Mouse (Mus musculus): ENCODE measurements around the gene Gm29666. TPM values are rescaled to one million over a fixed set of nuclear protein-coding genes. Genes with fewer than 3 reads are reported as not detected.

The Gm29666 gene
- polyA plus RNA-seq, 1 experiment from 2014 or later, result 0.90 TPM

DNA sequence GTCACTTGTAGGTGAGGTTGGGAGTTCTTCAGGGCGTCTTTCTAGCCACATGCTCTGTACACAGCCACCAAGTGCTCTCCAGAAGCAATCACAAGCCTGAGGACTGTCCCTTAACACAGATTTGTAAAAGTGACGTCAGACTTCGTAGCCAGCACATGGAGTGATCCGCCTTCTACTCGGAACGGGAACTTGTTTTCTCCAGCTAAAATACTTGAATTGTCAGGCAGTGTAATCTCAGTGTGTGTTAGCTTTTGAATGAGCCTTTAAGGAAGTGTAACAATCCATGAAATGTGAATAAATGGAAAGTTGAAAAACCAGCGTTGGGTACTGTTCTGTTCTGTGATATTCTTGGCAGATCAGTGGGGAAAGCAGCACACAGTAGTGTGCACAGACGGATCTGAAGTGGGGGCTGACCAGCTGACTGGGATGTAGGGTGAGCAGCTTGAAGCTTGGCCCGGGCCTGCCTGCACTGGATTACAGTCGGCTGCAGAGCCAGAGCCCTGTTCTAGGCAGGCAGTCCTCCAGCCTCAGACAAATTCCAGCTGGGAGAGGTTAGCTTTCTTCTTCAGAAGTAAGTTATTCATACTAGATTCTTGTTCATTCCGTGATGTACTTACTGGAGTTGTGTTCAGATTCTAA lies 22.9 kb upstream of the Gm29666 start:
- no peak overlapping the region for H3K4me3 ChIP-seq
- H3K9me3 ChIP-seq, result no peaks in the 10 kb centered on the region
- H3K4me1 ChIP-seq, result no peaks in the 10 kb centered on the region
- WGBS, result 72% methylated on average over 11 of the region's 11 CpGs
- H3K9ac ChIP-seq, result no peak overlapping the region
- no peak for ATAC-seq (ENCODE audit: low FRiP score, low read depth)
- H3K36me3 ChIP-seq, result peaks cover 47% of the 10 kb centered on the region
- H3K4me2 ChIP-seq (replicated peaks), result no peak overlapping the region
- no peak overlapping the region for H3K27ac ChIP-seq
- H3K27me3 ChIP-seq (replicated peaks), result no peaks in the 10 kb centered on the region

GRCm38 (mm10) chr15:84940102-84940501 lies 20.3 kb upstream of the Gm29666 start:
- H3K27ac ChIP-seq, result no peak overlapping the region
- no peak overlapping the region for H3K9ac ChIP-seq
- no peak for ATAC-seq (ENCODE audit: low FRiP score, low read depth)
- WGBS, result 80% methylated on average over 12 of the region's 12 CpGs
- peaks cover 67% of the 10 kb centered on the region for H3K36me3 ChIP-seq
- H3K4me3 ChIP-seq, result no peak overlapping the region
- no peaks in the 10 kb centered on the region for H3K9me3 ChIP-seq
- no peaks in the 10 kb centered on the region for H3K4me1 ChIP-seq
- no peak overlapping the region for H3K4me2 ChIP-seq (replicated peaks)
- no peaks in the 10 kb centered on the region for H3K27me3 ChIP-seq (replicated peaks)

GRCm38 (mm10) chr15:84934901-84935300 lies 15.1 kb upstream of the Gm29666 start:
- WGBS, result 93% methylated on average over 16 of the region's 16 CpGs
- H3K4me3 ChIP-seq, result no peak overlapping the region
- no peaks in the 10 kb centered on the region for H3K9me3 ChIP-seq
- peaks cover 99% of the 10 kb centered on the region for H3K36me3 ChIP-seq
- no peaks in the 10 kb centered on the region for H3K4me1 ChIP-seq
- H3K9ac ChIP-seq, result no peak overlapping the region
- H3K27me3 ChIP-seq (replicated peaks), result no peaks in the 10 kb centered on the region
- no peak for ATAC-seq (ENCODE audit: low FRiP score, low read depth)
- no peak overlapping the region for H3K4me2 ChIP-seq (replicated peaks)
- H3K27ac ChIP-seq, result no peak overlapping the region

DNA sequence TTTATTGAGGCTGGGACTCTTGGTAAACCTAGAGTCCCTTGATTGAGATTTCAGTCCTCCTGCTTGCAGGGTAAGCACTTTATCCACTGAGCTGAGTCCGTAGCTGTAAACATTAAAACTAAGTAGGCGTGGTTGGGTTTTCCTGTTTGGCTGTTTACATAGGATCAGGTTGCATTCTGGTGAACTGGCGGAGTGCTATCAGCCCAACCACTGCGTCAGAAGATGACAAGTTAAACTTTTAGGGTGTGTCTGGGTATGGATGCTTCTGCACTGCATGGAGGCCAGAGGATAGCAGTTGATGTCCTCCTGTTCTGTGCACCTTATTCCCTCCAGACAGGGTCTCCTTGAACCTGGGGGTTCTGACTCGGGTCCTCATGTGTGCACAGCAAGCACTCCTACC lies 12.5 kb upstream of the Gm29666 start:
- no peak overlapping the region for H3K4me3 ChIP-seq
- H3K4me2 ChIP-seq (replicated peaks), result no peak overlapping the region
- H3K9ac ChIP-seq, result no peak overlapping the region
- no peak for ATAC-seq (ENCODE audit: low FRiP score, low read depth)
- H3K27ac ChIP-seq, result no peak overlapping the region
- H3K27me3 ChIP-seq (replicated peaks), result no peaks in the 10 kb centered on the region
- H3K36me3 ChIP-seq, result peaks cover 97% of the 10 kb centered on the region
- no peaks in the 10 kb centered on the region for H3K4me1 ChIP-seq
- 75% methylated on average over 5 of the region's 5 CpGs for WGBS
- no peaks in the 10 kb centered on the region for H3K9me3 ChIP-seq

GRCm38 (mm10) chr15:84925495-84926018 lies 5.7 kb upstream of the Gm29666 start:
- H3K4me3 ChIP-seq, result no peak overlapping the region
- H3K4me1 ChIP-seq, result peaks cover 29% of the 10 kb centered on the region
- 60% methylated on average over 1 of the region's 1 CpGs for WGBS
- no peak for ATAC-seq (ENCODE audit: low FRiP score, low read depth)
- peaks cover 33% of the 10 kb centered on the region for H3K36me3 ChIP-seq
- H3K4me2 ChIP-seq (replicated peaks), result peak overlapping the region; percentile 89
- 0 out of 2 replicates have a peak overlapping the region, but pooled peaks have one; percentile 17 for H3K9ac ChIP-seq
- H3K27me3 ChIP-seq (replicated peaks), result no peaks in the 10 kb centered on the region
- H3K9me3 ChIP-seq, result no peaks in the 10 kb centered on the region
- H3K27ac ChIP-seq, result no peak overlapping the region

DNA sequence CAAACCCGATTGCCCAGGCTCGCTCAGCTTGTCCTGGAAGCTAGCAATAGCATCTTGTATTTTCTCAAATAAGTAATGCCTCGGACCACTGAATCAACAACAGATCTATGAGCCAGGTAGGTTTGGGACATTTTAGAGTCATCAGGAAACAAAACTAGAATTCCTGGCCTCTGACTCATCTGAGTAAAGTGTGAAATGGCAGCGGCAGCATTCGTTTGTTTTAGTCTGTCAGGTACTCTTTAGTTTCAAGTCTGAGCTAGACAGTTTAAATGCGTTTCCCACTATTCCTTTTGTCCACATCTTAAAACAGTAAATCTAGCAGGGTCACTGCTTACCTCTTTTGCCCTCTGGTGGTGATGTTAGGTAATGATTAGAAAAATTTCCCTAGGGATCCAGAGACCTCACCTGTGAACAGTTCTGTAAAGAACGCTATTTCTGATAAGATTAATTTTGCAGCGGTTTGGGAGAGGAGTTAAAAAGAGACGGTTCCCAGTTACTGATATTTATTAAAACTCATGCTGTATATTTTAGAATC lies 5.0 kb upstream of the Gm29666 start:
- H3K4me1 ChIP-seq, result peaks cover 29% of the 10 kb centered on the region
- H3K4me3 ChIP-seq, result peak overlapping the region; percentile 99
- WGBS, result 21% methylated on average over 9 of the region's 9 CpGs
- peaks cover 26% of the 10 kb centered on the region for H3K36me3 ChIP-seq
- H3K27me3 ChIP-seq (replicated peaks), result no peaks in the 10 kb centered on the region
- no peak overlapping the region for H3K27ac ChIP-seq
- peak overlapping the region; percentile 89 for H3K4me2 ChIP-seq (replicated peaks)
- no peak for ATAC-seq (ENCODE audit: low FRiP score, low read depth)
- H3K9ac ChIP-seq, result peak overlapping the region; percentile 99
- H3K9me3 ChIP-seq, result no peaks in the 10 kb centered on the region

GRCm38 (mm10) chr15:84923508-84924181 lies 3.8 kb upstream of the Gm29666 start:
- ATAC-seq (ENCODE audit: low FRiP score, low read depth), result peak; percentile 79

DNA sequence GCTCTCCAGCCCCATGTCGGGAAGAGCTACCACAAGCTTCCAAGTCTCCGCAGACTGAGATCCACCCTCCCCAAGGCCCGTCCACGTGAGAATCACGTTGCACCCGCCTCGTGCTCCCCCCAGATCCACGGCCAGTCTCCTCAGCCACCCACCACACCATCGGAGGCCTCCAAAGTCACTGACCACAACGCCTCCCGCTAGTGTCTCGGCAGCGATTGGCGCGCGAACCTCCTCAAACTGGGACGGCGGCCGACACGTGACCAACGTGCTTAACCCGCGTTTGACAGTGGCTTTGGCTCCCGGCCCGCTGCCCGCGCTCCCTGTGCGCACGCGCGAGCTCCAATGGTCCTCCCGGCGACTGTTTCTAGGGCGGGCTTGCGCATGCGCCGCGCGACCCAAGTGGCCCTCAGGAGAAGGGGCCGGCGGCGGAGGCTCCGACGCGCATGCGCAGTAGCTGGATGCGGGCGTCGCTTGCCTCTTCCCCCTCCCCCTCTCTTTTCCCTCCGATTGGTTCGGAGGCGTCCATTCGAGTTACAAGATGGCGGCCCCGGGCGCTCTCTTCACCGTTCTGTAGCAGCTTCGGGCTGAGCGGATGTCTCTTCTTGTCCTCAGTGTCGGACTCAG lies 3.2 kb upstream of the Gm29666 start, which contains the start of gene Nup50:
Gene Nup50, plus strand, starts transcription at position 528 of the 624 bp plus-strand sequence.
- no peaks in the 10 kb centered on the region for H3K9me3 ChIP-seq
- peak; percentile 90 for ATAC-seq (ENCODE audit: low FRiP score, low read depth)
- no peaks in the 10 kb centered on the region for H3K27me3 ChIP-seq (replicated peaks)
- peak within 1 kb of the TSS; percentile 99 for H3K4me3 ChIP-seq
- WGBS, result under 1% methylated on average over 60 of the region's 60 CpGs
- peak within 1 kb of the TSS; percentile 94 for H3K27ac ChIP-seq
- H3K4me1 ChIP-seq, result peaks cover 29% of the 10 kb centered on the region
- peaks cover 9% of the 10 kb centered on the region; the same call in 1 of the 2 replicates for H3K36me3 ChIP-seq
- peak within 1 kb of the TSS; percentile 99 for H3K9ac ChIP-seq
- peak within 1 kb of the TSS; percentile 89 for H3K4me2 ChIP-seq (replicated peaks)

More at GRCm38 (mm10) chr15:84923508-84924181, 3.8 kb upstream of the Gm29666 start:
- Histone ChIP-seq H3K27me3 (replicated peaks) (no peaks in the 10 kb centered on the region), H3K9me3 (no peaks in the 10 kb centered on the region), H3K9ac (peak overlapping the region; percentile 99), H3K27ac (peak overlapping the region; percentile 94), H3K4me1 (peaks cover 29% of the 10 kb centered on the region), H3K4me2 (replicated peaks) (peak overlapping the region; percentile 89), H3K4me3 (peak overlapping the region; percentile 99), H3K36me3 (peaks cover 14% of the 10 kb centered on the region)
- WGBS, result under 1% methylated on average over 68 of the region's 68 CpGs

GRCm38 (mm10) chr15:84913201-84913600 lies 6.6 kb downstream of the Gm29666 start:
- no peak for ATAC-seq (ENCODE audit: low FRiP score, low read depth)
- Histone ChIP-seq H3K9ac (no peak overlapping the region), H3K36me3 (no peaks in the 10 kb centered on the region), H3K4me1 (no peaks in the 10 kb centered on the region), H3K27me3 (replicated peaks) (no peaks in the 10 kb centered on the region), H3K27ac (no peak overlapping the region), H3K4me2 (replicated peaks) (no peak overlapping the region), H3K9me3 (no peaks in the 10 kb centered on the region), H3K4me3 (no peak overlapping the region)
- WGBS, result 79% methylated on average over 3 of the region's 3 CpGs

GRCm38 (mm10) chr15:84903843-84904385 lies 15.9 kb downstream of the Gm29666 start:
- no peak for ATAC-seq (ENCODE audit: low FRiP score, low read depth)
- Histone ChIP-seq H3K4me2 (replicated peaks) (no peak overlapping the region), H3K4me1 (peaks cover under 1% of the 10 kb centered on the region), H3K9ac (no peak overlapping the region), H3K27ac (no peak overlapping the region), H3K36me3 (no peaks in the 10 kb centered on the region), H3K27me3 (replicated peaks) (no peaks in the 10 kb centered on the region), H3K9me3 (no peaks in the 10 kb centered on the region), H3K4me3 (no peak overlapping the region)
- WGBS, result 75% methylated on average over 7 of the region's 7 CpGs

DNA sequence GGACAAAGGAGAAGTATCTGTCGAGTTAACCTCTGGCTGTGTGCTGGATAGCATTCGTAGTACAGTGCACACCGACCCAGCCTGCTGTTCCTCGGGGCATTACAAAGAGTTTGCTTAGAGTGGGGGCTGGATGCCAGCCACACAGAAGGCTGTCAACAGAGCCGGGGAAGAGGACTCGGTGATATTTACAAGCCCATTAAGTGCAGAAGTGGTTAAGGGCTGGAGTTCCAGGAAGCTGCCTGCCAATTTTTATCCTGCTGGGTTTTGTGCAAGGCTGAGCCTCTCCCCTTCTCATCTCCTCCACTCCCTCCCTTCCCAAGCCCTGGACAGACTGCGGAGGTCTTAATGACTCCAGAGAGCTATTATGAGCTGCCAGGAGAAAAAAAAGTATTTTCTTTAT lies 21.8 kb downstream of the Gm29666 start:
- WGBS, result 33% methylated on average over 7 of the region's 7 CpGs
- no peaks in the 10 kb centered on the region for H3K27me3 ChIP-seq (replicated peaks)
- no peaks in the 10 kb centered on the region for H3K9me3 ChIP-seq
- H3K4me2 ChIP-seq (replicated peaks), result peak overlapping the region; percentile 4; the same call in 1 of the 2 replicates
- no peak overlapping the region for H3K27ac ChIP-seq
- peaks cover 6% of the 10 kb centered on the region for H3K4me1 ChIP-seq
- no peaks in the 10 kb centered on the region for H3K36me3 ChIP-seq
- no peak overlapping the region for H3K9ac ChIP-seq
- no peak overlapping the region for H3K4me3 ChIP-seq
- no peak for ATAC-seq (ENCODE audit: low FRiP score, low read depth)

GRCm38 (mm10) chr15:84896664-84897063 lies 23.2 kb downstream of the Gm29666 start:
- no peaks in the 10 kb centered on the region for H3K36me3 ChIP-seq
- H3K27ac ChIP-seq, result no peak overlapping the region
- no peaks in the 10 kb centered on the region for H3K9me3 ChIP-seq
- peaks cover 6% of the 10 kb centered on the region for H3K4me1 ChIP-seq
- H3K9ac ChIP-seq, result no peak overlapping the region
- H3K4me2 ChIP-seq (replicated peaks), result no peak overlapping the region
- ATAC-seq (ENCODE audit: low FRiP score, low read depth), result no peak
- no peaks in the 10 kb centered on the region for H3K27me3 ChIP-seq (replicated peaks)
- 90% methylated on average over 1 of the region's 1 CpGs for WGBS
- H3K4me3 ChIP-seq, result no peak overlapping the region

All from neural tube, embryonic 12.5 days (tissue).